Mouse (Mus musculus) B cell, adult 67 days (primary cell): ENCODE measurements around the gene Olfr1049. TPM values are rescaled to one million over a fixed set of nuclear protein-coding genes. Genes with fewer than 3 reads are reported as not detected.

Experiments used
- total RNA-seq, 2 experiments: library from RNA; stranded (reverse); gene quantifications; 4 replicates each; pipeline ENCODE4 v1.2.4; 2023

Olfr1049 gene
- not detected for total RNA-seq

DNA sequence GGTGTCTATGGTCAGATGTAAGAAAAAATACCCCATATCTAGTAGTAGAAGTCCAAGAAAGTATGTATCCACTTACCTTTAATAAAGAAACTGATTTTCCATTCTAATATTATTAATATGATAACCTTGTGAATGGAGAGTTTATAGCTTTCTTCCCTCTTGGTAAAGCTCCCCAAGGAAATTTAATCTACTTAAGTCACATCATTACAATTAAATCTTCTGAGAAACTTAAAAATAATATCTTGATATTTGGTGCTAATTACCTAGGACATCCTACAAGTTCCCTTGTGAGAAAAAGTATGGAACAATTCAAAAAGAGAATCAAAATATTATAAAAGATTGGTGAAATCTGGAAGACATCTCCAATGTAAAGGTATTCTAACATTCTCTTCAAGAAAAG, at the start of gene Olfr1049:
TSS of gene Olfr1049 (minus strand) at position 101 of the 400 bp plus-strand sequence.

DNA sequence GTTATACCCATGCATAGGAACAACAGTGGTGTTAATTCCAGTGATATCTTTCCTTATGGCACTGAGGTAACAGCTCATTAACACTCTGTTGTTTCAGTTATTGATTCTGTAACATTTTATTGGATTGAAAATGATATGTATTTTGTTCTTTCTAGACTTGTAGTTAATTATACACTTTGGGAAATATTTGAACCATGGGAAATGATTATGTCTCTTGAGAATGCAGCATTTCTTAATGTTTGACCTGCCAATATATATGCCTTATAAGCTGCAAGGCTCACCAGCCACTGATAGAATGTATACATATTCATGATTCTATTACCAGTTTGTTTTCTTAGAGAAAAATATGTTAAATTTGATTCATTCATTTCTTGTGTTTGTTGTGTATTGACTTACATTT, 34.0 kb upstream of the Olfr1049 start, which contains the start of gene Olfr1052:
TSS of gene Olfr1052 (plus strand) at position 301 of the 400 bp plus-strand sequence.

DNA sequence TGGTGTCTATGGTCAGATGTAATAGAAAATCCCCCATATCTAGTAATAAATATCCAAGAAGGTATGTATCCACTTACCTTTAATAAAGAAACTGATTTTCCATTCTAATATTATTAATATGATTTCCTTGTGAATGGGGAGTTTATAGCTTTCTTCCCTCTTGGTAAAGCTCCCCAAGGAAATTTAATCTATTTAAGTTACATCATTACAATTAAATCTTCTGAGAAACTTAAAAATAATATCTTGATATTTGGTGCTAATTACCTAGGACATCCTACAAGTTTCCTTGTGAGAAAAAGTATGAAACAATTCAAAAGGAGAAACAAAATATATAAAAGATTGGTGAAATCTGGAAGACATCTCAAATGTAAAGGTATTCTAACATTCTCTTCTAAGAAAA, 20.9 kb upstream of the Olfr1049 start, which contains the start of gene Olfr1051:
TSS of gene Olfr1051 (minus strand) at position 101 of the 400 bp plus-strand sequence.

DNA sequence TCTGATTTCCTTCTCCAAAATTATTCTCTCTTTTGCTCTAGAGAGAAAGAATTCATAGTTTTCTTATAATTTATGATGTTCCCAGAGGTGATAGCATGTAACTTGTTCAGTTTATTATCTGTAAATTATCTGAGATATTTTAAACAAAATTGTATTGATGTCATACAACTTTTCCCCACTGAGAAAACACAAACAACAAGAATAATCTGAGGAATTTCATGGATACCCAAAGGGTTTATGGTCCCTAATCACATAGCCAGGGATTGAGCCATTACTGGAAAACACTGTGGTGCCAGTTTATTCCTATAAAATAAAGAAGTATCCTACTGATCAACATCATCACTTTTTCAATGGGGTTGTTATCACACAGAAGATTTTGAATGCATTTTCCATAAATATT, 17.9 kb downstream of the Olfr1049 start, which contains the start of gene Olfr1048:
TSS of gene Olfr1048 (minus strand) at position 101 of the 400 bp plus-strand sequence.

DNA sequence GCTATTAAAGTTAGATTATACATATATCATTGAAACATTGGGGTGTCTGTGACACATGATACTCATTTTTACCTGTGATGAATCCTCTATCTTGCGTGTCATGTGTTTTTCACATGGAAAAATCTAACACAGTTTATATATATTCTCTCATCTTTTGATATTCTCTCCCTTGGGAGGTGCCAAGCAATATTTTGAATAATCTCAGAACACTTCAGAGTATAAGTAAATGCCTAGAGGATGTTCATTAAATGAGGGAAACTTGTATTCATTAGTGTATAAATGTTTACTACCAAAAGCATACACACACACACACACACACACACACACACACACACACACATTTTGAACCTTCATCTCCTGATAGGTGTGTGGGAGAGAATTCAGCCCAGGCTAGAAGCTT, 26.8 kb downstream of the Olfr1049 start, which contains the start of gene Olfr1047:
TSS of gene Olfr1047 (minus strand) at position 101 of the 400 bp plus-strand sequence.

DNA sequence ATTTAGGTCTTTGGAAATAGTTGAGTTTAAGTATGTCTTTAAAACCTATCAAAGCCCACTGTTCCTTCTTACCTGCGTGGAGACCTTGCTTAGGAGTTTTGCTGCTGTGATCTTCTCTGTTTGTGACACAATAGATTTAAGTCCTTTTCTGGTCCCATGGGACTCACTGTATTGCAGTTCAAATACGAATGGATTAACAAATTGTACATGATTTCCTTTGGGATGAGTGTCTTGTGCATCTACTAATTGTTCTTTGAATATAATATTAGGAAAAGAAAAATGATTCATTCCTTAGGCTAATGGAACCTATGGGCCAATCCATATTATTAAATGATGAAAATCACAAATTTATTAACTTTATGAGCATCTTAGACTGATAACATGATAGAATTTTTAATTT, 38.9 kb downstream of the Olfr1049 start, which contains the start of gene Olfr1046:
TSS of gene Olfr1046 (minus strand) at position 101 of the 400 bp plus-strand sequence.

Other genes with a start within 250 kb of the Olfr1049 start
- gene Olfr1033, start 237.7 kb downstream of the Olfr1049 start, total RNA-seq = not detected
- gene Olfr1034, start 212.5 kb downstream of the Olfr1049 start, total RNA-seq = not detected
- gene Olfr1036, start 184.3 kb downstream of the Olfr1049 start, total RNA-seq = not detected
- gene Olfr1037, start 170.9 kb downstream of the Olfr1049 start, total RNA-seq = not detected
- gene Olfr1039, start 122.4 kb downstream of the Olfr1049 start, total RNA-seq = not detected
- not detected for gene Olfr1040, start 111.6 kb downstream of the Olfr1049 start, total RNA-seq
- gene Olfr1042, start 96.5 kb downstream of the Olfr1049 start, total RNA-seq = not detected
- gene Olfr1043, start 90.8 kb downstream of the Olfr1049 start, total RNA-seq = not detected
- not detected for gene Olfr1044, start 80.5 kb downstream of the Olfr1049 start, total RNA-seq
- not detected for gene Olfr52, start 72.6 kb downstream of the Olfr1049 start, total RNA-seq
- gene Olfr1045, start 55.3 kb downstream of the Olfr1049 start, total RNA-seq = not detected
- gene Olfr1046, start 39.0 kb downstream of the Olfr1049 start, total RNA-seq = not detected
- gene Olfr1047, start 26.9 kb downstream of the Olfr1049 start, total RNA-seq = not detected
- not detected for gene Olfr1048, start 18.0 kb downstream of the Olfr1049 start, total RNA-seq
- not detected for gene Olfr1051, start 20.8 kb upstream of the Olfr1049 start, total RNA-seq
- not detected for gene Olfr1052, start 34.1 kb upstream of the Olfr1049 start, total RNA-seq
- gene Olfr1053, start 57.0 kb upstream of the Olfr1049 start, total RNA-seq = not detected
- gene Olfr1054, start 77.1 kb upstream of the Olfr1049 start, total RNA-seq = not detected
- not detected for gene Olfr1055, start 92.0 kb upstream of the Olfr1049 start, total RNA-seq
- gene Olfr1056, start 104.1 kb upstream of the Olfr1049 start, total RNA-seq = not detected
- gene Olfr1057, start 120.1 kb upstream of the Olfr1049 start, total RNA-seq = not detected
- gene Olfr1058, start 130.2 kb upstream of the Olfr1049 start, total RNA-seq = not detected
- gene Olfr1061, start 155.7 kb upstream of the Olfr1049 start, total RNA-seq = not detected
- not detected for gene Olfr1062, start 168.4 kb upstream of the Olfr1049 start, total RNA-seq
- not detected for gene Olfr1065, start 192.3 kb upstream of the Olfr1049 start, total RNA-seq
- gene Olfr1066, start 197.9 kb upstream of the Olfr1049 start, total RNA-seq = not detected
- not detected for gene Olfr228, start 229.1 kb upstream of the Olfr1049 start, total RNA-seq